Mouse (Mus musculus): Measurements from ENCODE around the gene Fbxl22.

Fbxl22 gene

DNA sequence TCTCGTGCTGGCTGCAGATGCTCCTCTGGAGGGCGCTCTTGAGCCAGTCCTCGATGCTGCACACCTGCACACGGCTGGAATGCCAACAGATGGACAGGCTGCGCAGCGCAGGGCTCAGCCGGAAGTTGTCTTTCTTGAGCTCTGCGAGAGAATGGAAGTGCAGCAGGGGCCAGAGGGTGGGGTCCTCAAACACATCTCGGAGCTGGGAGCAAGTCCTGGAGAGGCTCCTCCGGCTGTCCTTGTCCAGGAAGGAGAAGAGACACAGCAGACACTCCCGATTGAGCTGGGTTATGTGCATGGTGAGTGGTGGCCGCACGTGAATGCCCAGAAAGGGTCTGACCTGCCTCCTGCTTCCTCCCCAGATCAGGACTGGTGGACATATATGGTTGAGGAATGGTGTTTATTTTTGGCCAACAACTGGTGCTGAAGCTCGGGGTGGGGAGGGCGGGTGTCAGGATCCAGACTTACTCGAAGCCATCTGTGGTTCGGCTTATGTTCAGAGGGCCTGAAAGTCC, at the start of gene Fbxl22:
Gene Fbxl22 (minus strand): TSS at position 338 of the 515 bp plus-strand sequence.
- DNase-seq (ENCODE audit: low read depth): peak; percentile 69

DNA sequence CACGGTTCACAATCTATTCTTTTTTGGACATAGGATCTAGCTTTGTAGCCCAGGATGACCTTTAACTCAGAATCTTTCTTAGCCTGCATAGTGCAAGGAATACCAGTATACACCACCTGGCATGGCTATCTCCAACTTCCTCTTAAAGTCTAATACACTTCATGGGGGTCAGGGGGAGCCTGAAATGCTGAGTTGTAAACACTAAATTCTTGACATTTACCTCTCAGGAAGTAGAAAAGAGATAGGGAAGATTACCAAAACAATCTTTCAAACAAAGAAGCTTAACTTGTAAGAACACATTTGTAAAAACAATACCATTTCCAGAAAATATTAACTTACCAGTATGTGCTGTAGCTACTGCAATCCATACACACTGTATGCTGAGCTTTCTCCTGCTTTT, 47.8 kb upstream of the Fbxl22 start:
- no peak for DNase-seq (ENCODE audit: low read depth)

DNA sequence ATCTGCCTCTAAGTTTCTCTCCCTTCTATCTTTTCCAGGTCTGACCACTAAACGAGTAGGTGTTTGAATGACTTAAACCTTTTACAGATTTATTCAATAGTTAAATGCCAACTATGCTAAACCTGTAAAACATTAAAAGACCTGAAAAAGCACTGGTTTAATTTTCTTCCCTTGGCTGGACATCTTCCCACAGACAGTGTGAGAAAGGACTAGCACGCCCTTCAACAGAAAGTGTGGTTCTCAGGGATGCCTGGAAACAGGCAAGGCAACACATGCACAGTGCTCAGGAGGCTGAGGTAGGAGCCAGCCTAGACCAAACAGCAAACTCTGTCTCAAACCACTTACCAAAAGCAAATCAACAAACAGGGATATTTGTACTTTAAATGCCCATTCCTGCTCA, 47.1 kb upstream of the Fbxl22 start:
- no peak for DNase-seq (ENCODE audit: low read depth)

DNA sequence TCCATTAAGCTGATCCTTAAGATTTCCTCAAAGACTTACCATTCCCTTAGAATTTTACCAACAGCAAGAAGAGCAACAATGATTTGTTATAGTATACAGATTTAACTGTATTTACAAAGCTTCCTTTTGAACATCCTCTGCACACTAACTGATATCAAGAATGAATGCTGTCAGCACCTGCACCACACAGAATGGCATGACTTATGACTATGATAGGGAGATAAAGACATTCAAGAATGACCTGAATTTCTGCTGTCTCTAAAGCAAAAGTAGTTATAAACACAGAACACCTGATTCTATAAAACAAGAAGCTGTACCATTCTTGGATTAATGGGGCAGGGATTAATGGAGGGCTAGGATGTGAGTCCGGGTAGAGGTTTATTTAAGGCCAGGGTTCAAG, 46.3 kb upstream of the Fbxl22 start:
- peak; percentile 46 for DNase-seq (ENCODE audit: low read depth)

DNA sequence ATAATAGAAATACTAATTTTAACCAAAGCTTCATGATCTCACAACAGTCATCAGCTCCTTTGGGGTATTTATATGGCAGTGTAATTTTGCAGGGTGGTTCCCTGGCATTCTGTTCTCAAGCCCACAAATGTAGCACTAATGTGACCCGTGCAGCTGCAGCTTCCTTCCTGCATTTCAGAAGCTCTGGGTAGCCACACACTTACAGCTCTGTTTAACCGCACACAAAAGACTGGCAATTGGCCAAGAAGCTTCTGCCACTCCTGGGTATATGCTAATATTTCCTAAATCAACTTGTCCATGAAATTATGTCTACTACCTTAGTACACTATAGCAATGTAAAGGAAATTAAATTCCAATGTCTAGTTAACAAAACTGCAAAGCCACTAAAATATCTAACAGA, 45.9 kb upstream of the Fbxl22 start:
- peak; percentile 60 for DNase-seq (ENCODE audit: low read depth)

DNA sequence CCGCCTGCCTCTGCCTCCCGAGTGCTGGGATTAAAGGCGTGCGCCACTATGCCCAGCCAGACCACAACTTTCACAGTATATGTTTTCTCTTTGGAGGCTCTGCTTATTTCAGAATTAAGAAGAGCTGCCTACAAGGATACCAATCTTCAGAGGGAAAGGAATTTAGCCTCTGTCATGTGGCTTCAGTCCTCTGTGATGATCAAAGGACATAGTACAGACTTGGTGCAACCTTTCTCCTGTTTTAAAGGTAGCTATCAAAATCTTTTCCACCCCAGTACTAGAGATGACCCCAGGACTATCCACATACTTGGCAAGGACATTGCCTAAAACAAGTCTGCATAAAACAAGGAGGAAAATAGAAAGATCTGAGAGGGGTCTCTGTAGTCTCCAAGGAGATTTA, 44.6 kb upstream of the Fbxl22 start:
- peak; percentile 40 for DNase-seq (ENCODE audit: low read depth)

DNA sequence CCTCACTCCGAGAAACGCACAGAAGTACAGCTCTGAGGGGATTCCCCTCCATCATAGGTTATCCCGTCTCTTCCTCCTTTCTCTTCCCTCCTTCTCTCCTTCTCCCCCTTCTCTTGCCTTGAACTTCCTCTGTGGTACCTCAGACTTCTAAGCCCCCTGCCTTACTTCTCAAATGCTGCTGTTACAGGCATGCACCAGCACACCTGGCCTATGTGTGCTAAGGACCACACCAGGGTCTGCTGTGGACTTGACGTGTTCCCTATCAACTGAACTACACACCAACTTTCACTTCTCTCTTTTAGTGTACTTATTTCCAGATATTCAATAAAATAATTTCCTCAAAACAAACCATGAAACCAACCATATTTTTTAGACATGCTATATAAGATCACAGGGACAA, 28.4 kb upstream of the Fbxl22 start:
- DNase-seq (ENCODE audit: low read depth): no peak

DNA sequence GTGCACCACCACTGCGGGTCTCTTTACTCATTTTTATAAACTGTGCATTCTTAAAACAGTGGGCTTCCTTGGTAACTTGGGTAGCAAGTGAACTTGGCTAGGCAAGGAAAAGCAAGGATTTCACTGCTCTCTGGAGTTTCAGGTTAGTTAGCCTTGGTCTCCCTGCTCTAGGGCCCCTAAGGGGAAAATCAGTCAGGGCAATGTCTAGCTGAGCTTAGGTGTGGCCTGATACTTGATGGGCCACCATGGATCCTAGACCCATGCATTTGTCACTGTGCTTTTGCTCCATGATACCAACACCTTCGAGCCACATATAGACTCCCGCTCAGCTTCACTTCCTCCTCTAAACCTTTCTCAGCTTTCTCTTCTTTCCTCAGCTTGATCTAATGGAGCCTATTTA, 7.2 kb upstream of the Fbxl22 start:
- no peak for DNase-seq (ENCODE audit: low read depth)

DNA sequence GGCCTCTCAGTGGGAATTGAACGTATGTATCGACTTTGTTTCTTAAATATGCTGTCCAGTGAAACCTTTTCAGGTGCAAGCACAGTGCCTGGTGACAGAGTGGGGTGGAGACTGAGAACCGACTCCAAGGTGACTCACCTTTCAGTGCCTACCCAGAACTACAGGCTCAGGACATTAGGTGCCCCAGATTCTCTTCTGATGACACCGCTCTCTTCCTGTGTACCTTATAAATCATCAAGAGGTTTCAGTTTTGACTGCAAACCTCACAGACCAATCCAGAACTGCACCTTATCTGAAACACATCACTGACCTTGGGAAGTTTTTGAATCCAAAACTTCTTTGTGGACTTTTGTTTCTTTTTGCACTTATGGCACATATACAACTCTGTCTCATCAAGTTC, 5.9 kb upstream of the Fbxl22 start:
- DNase-seq (ENCODE audit: low read depth): no peak

DNA sequence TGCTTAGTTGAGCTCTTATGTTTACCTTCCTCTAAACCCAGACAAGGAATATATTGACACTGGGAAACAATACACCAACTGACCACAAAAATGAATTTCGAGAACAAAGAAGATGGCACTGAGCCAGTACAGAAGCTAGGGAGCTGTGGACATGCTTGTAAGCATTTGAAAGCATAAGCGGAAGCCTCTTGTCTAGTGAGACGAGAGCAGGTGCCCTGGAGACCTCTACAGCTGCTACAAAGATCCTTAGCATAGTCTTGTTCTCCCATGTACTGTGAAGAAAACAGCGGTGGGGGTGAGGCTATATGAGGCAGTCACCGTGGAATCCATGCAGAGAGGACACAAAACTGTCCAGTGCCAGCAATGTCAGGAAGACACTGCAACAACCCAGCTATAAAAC, 4.5 kb upstream of the Fbxl22 start:
- DNase-seq (ENCODE audit: low read depth): no peak

DNA sequence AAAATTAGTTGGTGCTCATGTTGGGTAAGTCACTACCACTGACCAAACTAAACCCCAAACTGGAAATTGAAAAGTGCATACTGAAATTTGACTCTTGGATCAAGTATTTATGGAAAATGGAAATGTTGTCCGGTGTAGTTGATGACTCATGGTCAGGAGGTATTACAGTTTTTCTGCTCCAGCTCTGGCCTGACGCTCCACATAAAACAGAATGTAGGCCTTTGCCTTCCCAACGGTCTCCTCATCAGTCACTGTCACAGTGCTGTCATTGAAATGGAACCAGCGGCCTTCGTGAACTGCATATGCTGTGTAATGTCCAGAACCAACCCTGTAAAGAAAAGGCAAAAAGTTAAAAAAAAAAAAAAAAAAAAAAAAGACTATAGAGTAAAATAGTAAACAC, 3.9 kb upstream of the Fbxl22 start:
- no peak for DNase-seq (ENCODE audit: low read depth)

DNA sequence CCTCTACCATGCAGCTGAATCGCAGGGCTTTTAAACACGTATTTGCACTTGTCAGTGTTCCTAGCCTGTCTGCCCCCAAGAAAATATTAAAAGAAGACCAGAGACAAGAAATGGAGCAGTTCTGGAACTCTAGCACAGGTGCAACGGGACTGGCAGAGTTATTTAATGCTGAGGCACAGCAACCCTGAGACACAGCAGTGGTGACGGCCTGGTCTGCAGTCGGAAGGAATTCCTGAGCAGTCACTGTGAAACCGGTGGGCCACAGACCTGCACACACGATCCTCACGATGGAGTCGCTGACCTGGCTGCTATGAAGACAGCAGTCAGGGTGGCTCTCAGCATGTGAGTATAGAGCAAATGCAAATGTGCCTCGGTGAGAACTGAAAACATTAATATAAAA, 3.4 kb upstream of the Fbxl22 start:
- no peak for DNase-seq (ENCODE audit: low read depth)

DNA sequence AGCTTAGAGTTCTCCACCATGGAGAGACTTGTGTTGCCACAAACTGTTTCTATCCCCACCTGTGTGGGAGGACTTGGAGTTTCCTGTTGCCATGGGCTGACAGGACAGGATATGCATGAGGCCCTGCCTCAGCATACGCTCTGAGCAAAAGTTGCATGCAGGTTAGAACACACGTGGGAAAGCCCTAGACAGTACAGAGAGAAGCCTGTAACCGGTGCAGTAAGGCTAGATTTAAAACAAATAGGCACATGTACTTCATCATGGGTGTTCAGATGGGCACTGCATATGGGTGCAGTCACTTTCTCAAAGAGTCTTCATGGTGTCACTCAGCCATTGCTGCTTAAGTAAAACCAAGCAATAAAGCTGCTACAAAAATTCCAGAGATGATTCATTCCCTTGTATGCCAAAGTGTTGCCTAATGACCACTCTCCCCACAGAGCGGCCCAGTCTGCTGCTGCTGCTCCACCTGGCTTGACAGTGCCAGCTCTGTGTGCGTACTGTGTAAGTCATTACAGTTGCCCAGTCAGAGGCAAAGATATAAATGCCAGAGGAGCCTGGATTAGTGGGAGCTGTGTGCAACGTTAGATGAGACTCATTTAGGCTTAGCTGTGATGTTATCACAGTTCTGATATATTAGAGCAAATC, 2.0 kb upstream of the Fbxl22 start:
- no peak for DNase-seq (ENCODE audit: low read depth)

DNA sequence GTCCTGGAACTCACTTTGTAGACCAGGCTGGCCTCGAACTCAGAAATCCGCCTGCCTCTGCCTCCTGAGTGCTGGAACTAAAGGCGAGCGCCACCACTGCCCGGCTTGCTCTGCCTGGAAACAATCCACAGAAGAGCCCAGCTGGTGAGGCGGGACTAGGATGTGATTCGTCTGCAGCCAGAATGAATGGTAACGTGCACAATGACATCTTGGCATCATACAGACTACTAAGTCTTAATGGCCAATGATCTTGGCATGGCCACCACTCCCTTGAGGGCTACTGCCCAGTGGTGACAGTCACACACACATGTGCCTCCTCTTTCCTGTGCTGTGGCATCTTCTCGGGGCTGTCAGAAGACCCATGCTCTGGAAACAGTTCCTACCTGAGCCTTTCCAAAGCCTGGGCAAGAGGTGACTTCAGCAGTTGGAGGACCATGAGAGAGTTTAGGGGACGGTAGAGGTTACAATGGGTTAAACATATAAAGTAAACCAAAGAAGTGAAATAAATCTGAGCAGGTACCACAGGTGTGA, 1.4 kb upstream of the Fbxl22 start:
- no peak for DNase-seq (ENCODE audit: low read depth)

DNA sequence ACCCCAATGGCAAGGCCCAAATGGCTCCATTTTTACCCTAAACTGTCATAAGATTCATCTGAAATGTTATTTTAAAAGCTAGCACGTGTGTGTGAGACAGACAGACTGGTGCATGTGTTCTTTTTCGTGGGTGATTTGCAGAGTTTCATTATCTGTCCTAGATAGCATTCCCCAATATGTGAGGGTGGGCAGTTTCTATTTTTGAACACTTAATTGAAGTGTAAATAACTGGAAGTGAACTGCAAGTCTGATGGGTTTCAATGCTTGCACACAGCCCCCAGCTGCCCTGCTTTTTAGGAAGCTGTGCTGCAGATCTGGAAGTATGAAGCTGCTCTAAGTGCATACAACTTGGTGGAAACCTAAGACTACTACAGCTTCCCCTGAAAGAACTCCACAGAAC, 722 bp upstream of the Fbxl22 start:
- no peak for DNase-seq (ENCODE audit: low read depth)

DNA sequence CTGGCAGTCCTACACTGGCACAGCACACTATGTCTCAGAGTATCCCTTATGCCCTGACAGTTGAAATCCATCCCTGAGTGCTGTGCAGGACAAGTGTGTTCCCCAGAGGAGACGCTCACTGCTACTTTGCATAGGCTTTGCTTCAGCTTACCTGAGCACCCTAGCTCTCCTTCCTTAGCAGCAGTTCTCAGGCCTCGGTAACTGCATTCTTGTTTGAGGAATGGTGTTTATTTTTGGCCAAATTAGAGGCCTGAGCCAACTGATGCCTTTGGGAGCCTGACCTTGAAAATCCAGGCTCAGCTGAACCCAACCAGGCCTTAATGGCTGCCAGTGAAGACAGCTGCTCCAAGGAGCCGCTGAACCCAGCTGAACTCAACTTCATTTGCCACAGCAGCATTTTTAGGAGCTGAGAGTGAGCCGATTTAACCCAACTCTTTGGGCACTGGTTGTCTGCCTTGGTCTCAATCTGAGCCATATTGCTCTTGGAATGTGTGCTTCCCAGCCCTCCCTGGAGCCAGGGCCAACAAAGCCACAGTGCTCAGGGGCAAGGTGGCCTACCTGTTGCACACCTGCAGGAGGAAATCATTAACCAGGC, 635 bp downstream of the Fbxl22 start:
- DNase-seq (ENCODE audit: low read depth): no peak

DNA sequence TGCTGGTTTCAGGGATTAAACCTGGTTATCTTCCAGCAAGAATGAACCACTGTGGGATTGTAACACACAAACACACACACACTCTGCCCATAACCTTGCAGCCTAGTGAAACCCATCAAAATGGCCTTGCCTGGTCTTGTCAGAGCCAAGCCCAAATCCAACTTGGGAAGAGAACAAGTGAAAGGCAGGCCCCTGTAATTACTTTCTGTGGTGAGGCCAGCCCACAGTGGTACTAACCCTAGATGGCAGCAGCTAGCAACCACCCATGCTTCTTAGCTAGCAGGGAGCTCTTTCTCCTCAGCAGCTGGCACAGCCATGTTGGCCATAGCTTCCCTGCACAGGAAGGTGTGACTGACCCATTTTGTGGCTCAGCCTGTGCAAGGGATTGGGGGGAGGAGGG, 1.2 kb downstream of the Fbxl22 start:
- peak; percentile 57 for DNase-seq (ENCODE audit: low read depth)

DNA sequence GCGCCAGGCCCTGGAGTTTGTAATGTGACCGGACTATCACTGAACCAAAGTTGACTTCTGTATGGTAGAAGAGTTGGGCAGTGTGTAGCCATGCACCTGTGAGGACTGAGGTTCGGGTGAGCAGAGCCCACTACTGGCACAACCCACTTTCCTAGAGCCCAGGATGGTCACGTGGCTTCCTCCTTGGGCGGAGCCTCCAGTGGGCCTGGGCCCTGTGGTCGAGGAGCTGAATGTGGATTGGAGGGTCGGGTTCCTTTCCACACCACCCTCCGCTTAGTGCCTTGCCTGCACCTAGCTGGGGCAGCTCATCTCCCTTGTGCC, 2.1 kb downstream of the Fbxl22 start:
- DNase-seq (ENCODE audit: low read depth): peak; percentile 91

DNA sequence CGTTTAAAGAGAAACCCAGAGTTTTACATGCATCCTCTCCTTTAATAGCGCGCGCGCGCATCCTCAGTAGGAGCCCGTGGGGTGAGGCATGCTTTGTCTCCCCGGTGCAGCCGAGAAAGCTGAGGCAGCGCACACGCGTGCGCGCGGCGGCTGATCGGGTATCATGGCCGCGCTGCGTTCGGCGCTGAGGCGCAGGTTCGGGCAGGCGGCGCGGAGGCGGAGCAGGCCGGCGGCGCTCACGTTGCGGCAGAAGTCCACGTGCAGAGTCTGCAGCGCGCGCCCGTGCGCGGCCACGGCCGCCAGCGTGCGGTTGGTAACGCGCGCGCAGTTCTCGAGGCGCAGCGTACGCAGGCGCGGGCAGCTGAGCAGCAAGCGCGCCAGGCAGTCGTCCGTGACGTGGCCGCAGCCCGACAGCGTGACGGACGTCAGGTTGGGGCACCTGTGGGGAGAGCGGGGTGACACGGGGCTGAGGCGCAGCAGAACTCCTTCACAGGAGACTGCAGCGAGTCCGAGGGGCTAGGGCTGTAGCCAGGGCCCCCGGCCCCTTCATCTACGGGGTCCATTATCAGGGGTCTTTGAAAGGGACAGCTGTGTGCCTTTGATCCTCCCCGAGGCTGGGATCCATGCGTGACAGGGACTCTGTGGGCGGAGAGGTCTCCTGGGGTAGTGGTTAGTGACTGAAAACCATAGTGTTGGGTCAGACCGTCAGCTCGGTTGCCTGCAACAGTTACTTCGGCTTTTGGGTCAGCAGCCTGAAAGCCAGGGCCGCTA, 2.6 kb downstream of the Fbxl22 start:
- DNase-seq (ENCODE audit: low read depth): peak; percentile 98

DNA sequence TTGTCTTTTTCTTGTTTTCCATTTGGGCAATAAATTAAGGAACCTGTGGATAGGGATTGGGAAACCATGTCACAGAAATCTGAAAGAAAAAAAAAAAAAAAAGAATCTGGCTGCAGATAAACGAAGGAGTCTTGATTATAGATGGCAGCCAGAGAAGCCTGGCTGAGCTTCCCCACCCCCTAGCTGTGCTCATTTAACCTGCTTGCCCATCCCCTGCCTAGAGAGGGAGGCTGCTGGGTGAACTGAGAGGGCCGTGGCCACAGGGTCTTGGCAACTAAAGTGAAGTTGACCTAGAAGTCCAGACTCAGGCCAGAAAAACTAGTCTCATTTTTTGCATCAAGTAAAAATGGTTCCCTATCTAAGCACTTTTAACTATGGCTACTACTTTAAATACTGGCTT, 3.4 kb downstream of the Fbxl22 start:
- no peak for DNase-seq (ENCODE audit: low read depth)

DNA sequence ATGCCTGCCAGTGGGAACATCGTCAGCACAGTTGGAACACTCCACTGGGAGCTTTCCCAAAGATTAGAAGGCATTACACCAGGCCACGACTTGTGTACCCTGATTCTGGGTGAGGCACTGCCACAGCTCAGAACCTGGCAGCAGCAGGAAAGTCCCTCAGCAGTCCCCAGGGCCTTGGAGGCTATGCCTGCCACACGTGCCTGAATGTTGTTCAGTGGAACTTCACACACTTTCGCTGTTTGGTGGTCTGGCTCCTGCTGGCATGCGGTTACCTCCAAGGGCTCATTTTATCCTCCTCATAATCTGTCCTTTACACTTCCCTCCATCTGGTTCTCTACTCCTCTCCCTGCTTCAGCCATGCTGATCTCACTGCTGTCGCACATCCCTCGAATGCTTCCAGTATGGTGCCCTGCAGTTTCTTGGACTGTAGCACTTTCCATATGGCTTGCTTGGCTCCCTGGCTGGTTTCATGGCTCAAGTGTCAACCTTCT, 4.0 kb downstream of the Fbxl22 start:
- peak; percentile 34 for DNase-seq (ENCODE audit: low read depth)

DNA sequence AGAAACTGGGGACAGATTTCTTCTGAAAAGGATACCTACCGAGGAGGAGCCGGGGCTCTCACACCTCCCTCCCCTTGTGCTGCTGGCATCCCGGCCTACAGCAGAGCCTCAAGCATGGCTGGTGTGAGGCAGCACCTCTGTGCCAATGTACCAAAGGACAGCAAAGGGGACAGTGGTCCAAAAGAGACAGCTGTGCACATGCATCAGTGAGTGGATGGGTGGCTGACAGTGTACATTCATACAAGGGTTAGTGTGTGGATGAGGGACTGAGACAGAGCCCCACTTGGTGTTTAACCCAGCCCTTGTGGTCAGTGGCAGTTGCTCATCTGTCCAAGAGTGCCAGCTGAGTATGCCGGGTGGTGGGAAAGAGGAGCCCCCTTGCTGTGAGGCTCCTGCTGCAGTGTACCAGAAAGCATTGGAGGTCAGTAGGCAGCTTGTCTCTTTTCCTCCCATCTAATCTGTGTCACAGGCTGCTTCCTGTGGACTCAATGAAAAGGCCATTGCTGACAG, 5.4 kb downstream of the Fbxl22 start:
- DNase-seq (ENCODE audit: low read depth): no peak

DNA sequence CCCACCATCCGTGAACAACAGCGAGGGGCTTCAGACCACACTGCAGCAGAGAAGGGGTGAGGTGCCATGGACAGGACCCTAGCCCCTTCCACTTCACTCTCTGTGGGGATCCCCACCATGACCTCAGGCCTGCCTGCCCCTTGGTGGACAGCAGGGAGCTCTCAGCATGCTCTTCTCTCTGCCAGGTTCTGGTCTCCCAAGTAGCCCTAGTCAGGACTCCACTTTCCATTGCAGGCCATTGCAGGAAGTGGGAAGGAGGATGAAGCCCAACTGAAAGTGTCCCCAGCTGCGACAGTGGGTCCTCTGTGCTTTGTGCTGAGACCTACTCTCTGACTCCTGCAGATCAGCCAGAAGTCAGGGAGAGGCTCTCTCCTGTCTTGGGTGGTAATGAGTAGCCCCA, 6.7 kb downstream of the Fbxl22 start:
- no peak for DNase-seq (ENCODE audit: low read depth)
